Mouse (Mus musculus) liver, postnatal 0 days (tissue): ENCODE data around the gene Vps18. TPM values are rescaled to one million over a fixed set of nuclear protein-coding genes. Genes with fewer than 3 reads are reported as not detected.

ENCODE experiments used
- ATAC-seq: fragments of 200-750 bp; cut with Nextera tagmentation; 2 replicates; pipeline ENCODE4 v1.8.0; 2017; ENCODE audit warnings: mild to moderate bottlenecking, moderate library complexity
- DNase-seq: peaks from one replicate; pipeline ENCODE4 v3.0.0-alpha.2; 2016
- H3K27ac ChIP-seq: fragments of 300-500 bp; sonication (generic); 2 replicates; pipeline ENCODE4 v1.5.1; 2014; ENCODE audit warnings: antibody characterized with exemption, moderate library complexity, mild to moderate bottlenecking, low read depth
- H3K27me3 ChIP-seq: fragments of 300-500 bp; sonication (generic); 2 replicates; pipeline ENCODE4 v1.6.1; 2014; ENCODE audit warnings: low read length, control low read depth, mixed read lengths; ENCODE audit not compliant: insufficient read depth
- H3K36me3 ChIP-seq: fragments of 300-500 bp; sonication (generic); replicated peaks from 2 replicates; pipeline ENCODE4 v1.6.1; 2014; ENCODE audit warnings: mild to moderate bottlenecking, control low read depth, low read length, moderate library complexity, mixed read lengths; ENCODE audit not compliant: insufficient read depth
- H3K4me1 ChIP-seq: fragments of 300-500 bp; sonication (generic); 2 replicates; pipeline ENCODE4 v1.6.1; 2014; ENCODE audit warnings: antibody characterized with exemption, mild to moderate bottlenecking, control low read depth; ENCODE audit not compliant: insufficient read depth
- H3K4me2 ChIP-seq: fragments of 300-500 bp; sonication (generic); 2 replicates; pipeline ENCODE4 v1.6.1; 2014; ENCODE audit warnings: low read depth, mild to moderate bottlenecking, low read length, moderate library complexity, mixed read lengths
- H3K4me3 ChIP-seq: fragments of 300-500 bp; sonication (generic); 2 replicates; pipeline ENCODE4 v1.5.1; 2014; ENCODE audit warnings: low read depth, low read length
- H3K9ac ChIP-seq: fragments of 300-500 bp; sonication (generic); replicated peaks from 2 replicates; pipeline ENCODE4 v1.6.1; 2014; ENCODE audit warnings: mild to moderate bottlenecking, moderate library complexity
- H3K9me3 ChIP-seq: fragments of 300-500 bp; sonication (generic); 2 replicates; pipeline ENCODE4 v1.6.1; 2016; ENCODE audit warnings: mild to moderate bottlenecking, control low read depth, low read length, mixed read lengths
- CTCF ChIP-seq: sonication (generic); IDR thresholded peaks from 2 replicates; pipeline ENCODE4 v1.5.1; 2016; ENCODE audit warnings: antibody characterized with exemption, low read depth
- EP300 ChIP-seq: IDR thresholded peaks from 2 replicates; pipeline ENCODE4 v1.6.1; 2016; ENCODE audit warnings: antibody characterized with exemption, low read depth, mild to moderate bottlenecking
- WGBS: fragments of 180-500 bp; shearing (Covaris S2); extraction: QIAGEN DNeasy Blood & Tissue Kit; methylation state at CpG from one replicate; pipeline ENCODE4 v1.1.7; 2014; ENCODE audit not compliant: insufficient replicate concordance; 5-methylcytosine and 5-hydroxymethylcytosine counted together
- polyA plus RNA-seq: library from polyadenylated mRNA; unstranded; fragments of >200 nt; fragmentation: Nextera tagmentation; extraction: Ambion mirVana; gene quantifications from 2 replicates; pipeline ENCODE4 v1.2.1, GENCODE M21; 2015

Gene Vps18
- polyA plus RNA-seq, 1 experiment from 2014 or later = 4.7 TPM

DNA sequence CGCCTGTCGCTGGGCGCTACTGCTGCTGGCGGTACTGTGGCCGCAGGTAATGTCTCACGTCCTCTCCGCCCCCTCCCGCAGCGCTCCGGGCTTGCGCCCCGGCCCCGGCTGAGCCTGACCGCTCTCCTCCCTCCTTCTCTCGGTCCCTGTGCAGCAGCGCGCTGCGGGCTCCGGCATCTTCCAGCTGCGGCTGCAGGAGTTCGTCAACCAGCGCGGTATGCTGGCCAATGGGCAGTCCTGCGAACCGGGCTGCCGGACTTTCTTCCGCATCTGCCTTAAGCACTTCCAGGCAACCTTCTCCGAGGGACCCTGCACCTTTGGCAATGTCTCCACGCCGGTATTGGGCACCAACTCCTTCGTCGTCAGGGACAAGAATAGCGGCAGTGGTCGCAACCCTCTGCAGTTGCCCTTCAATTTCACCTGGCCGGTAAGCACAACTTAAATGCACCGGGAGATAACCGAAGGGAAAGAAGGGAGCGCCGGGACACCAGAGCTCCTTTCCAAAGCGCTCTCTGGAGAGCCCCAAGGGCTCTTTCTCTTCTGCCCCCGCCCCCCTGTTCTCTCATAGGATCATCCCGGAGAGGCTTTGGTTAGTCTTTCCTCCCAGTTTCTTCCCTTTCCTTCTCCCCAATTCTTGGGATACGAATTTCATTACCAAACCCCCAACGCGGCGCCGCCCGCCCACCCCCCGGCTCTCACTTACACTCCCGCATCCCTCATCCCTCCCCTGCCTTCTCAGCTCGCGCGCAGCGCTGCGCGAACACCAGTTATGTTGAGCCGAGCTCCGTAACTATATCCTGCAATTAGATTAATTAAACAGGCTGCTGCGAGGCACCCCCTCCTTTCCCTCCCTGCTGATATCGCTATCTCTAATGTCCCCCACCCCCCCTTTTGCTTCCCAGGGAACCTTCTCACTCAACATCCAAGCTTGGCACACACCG, 37.9 kb downstream of the Vps18 start:
- Histone ChIP-seq H3K27ac (no peak overlapping the region), H3K9ac (peak overlapping the region; percentile 50), H3K27me3 (peaks cover 74% of the 10 kb centered on the region), H3K36me3 (no peaks in the 10 kb centered on the region), H3K4me2 (peak overlapping the region; percentile 73), H3K9me3 (no peaks in the 10 kb centered on the region), H3K4me3 (peak overlapping the region; percentile 55), H3K4me1 (peaks cover 47% of the 10 kb centered on the region)
- DNase-seq = no peak
- WGBS = 1% methylated on average over 61 of the region's 61 CpGs
- ATAC-seq = no peak
- TF ChIP-seq CTCF (no peak), EP300 (no peak)

- no peak overlapping the region for H3K9ac ChIP-seq
- H3K4me1 ChIP-seq = peaks cover 40% of the 10 kb centered on the region
- ATAC-seq (no peak), DNase-seq (peak; percentile 53)
- H3K4me3 ChIP-seq = peak overlapping the region; percentile 55
- no peaks in the 10 kb centered on the region for H3K9me3 ChIP-seq
- H3K36me3 ChIP-seq = no peaks in the 10 kb centered on the region
- H3K27ac ChIP-seq = no peak overlapping the region
- peak overlapping the region; percentile 73 for H3K4me2 ChIP-seq
- TF ChIP-seq EP300 = no peak
- peak; percentile 60 for TF ChIP-seq CTCF
- H3K27me3 ChIP-seq = peaks cover 73% of the 10 kb centered on the region
- WGBS = 1% methylated on average over 30 of the region's 30 CpGs
Measured at GRCm38 (mm10) chr2:119327102-119327480, 38.6 kb downstream of the Vps18 start.

GRCm38 (mm10) chr2:119327942-119328526, 39.5 kb downstream of the Vps18 start:
- TF ChIP-seq CTCF = no peak
- TF ChIP-seq EP300 = no peak
- peak overlapping the region; percentile 23 for H3K4me2 ChIP-seq
- WGBS = 45% methylated on average over 11 of the region's 11 CpGs
- DNase-seq (no peak), ATAC-seq (no peak)
- H3K4me1 ChIP-seq = peaks cover 33% of the 10 kb centered on the region
- H3K9me3 ChIP-seq = no peaks in the 10 kb centered on the region
- no peak overlapping the region for H3K27ac ChIP-seq
- peaks cover 66% of the 10 kb centered on the region for H3K27me3 ChIP-seq
- no peak overlapping the region for H3K9ac ChIP-seq
- H3K4me3 ChIP-seq = peak overlapping the region; percentile 1; the same call in 1 of the 2 replicates
- no peaks in the 10 kb centered on the region for H3K36me3 ChIP-seq

GRCm38 (mm10) chr2:119328546-119328945, 40.0 kb downstream of the Vps18 start:
- ATAC-seq = no peak
- Histone ChIP-seq H3K36me3 (no peaks in the 10 kb centered on the region), H3K27ac (no peak overlapping the region), H3K9me3 (no peaks in the 10 kb centered on the region), H3K4me3 (peak overlapping the region; percentile 1; the same call in 1 of the 2 replicates), H3K9ac (no peak overlapping the region), H3K4me1 (peaks cover 29% of the 10 kb centered on the region), H3K27me3 (peaks cover 61% of the 10 kb centered on the region), H3K4me2 (peak overlapping the region; percentile 23)
- WGBS = 46% methylated on average over 5 of the region's 5 CpGs
- DNase-seq = no peak
- TF ChIP-seq EP300 = no peak
- no peak for TF ChIP-seq CTCF

DNA sequence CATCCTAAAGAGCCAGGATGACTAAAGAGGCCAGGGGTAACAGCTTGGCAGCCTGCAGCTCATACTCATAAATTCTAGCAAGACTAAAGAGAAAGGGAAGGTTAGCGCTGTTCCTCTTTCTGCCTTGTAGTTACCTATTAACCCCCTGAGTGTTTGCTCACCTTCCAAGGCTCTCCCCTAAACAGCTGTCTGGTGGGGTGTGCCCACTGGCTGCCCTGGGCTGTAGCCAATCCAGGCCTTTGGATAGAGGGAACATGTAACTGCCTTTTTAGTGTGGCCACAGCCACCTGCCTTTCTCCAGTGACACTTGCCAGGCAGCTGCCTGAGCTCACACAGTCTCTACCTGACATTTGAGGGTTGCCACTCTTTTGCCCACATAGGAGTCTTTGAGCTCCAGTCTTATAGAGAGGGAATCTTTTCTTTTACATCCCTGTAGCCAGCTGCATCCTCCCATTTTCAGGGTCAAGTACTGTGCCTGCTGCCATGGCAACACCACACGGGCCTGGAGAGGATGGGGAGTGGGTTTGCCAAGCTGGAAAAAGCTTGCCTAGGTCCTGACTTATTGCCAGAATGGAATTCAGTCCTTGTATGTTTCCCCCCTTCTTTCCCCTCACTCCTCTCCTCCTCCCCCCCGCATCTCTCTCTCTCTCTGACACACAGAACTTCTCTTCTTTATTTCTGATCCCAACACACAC, 40.7 kb downstream of the Vps18 start:
- H3K9ac ChIP-seq = no peak overlapping the region
- peaks cover 54% of the 10 kb centered on the region for H3K27me3 ChIP-seq
- peaks cover 25% of the 10 kb centered on the region for H3K4me1 ChIP-seq
- H3K9me3 ChIP-seq = no peaks in the 10 kb centered on the region
- no peaks in the 10 kb centered on the region for H3K36me3 ChIP-seq
- no peak for TF ChIP-seq CTCF
- no peak for TF ChIP-seq EP300
- 46% methylated on average over 3 of the region's 3 CpGs for WGBS
- H3K27ac ChIP-seq = no peak overlapping the region
- no peak overlapping the region; the same call in 1 of the 2 replicates for H3K4me2 ChIP-seq
- DNase-seq = peak; percentile 53
- ATAC-seq = peak; percentile 74
- H3K4me3 ChIP-seq = no peak overlapping the region

- Histone ChIP-seq H3K4me2 (no peak overlapping the region), H3K9ac (no peak overlapping the region), H3K36me3 (no peaks in the 10 kb centered on the region), H3K9me3 (no peaks in the 10 kb centered on the region), H3K4me3 (no peak overlapping the region), H3K27ac (no peak overlapping the region), H3K4me1 (peaks cover 14% of the 10 kb centered on the region), H3K27me3 (peaks cover 39% of the 10 kb centered on the region)
- 85% methylated on average over 8 of the region's 8 CpGs for WGBS
- ATAC-seq = no peak
- no peak for TF ChIP-seq CTCF
- no peak for TF ChIP-seq EP300
- no peak for DNase-seq
Measured at GRCm38 (mm10) chr2:119330795-119331194, 42.3 kb downstream of the Vps18 start.
